Mouse (Mus musculus): ENCODE data around the gene Gm5089. TPM values are rescaled to one million over a fixed set of nuclear protein-coding genes. Genes with fewer than 3 reads are reported as not detected.

The Gm5089 gene
- total RNA-seq, 1 experiment from 2014 or later = not detected

- no peak for ATAC-seq (replicated peaks; ENCODE audit: insufficient number of reproducible peaks, low FRiP score, low TSS enrichment, poor library complexity, severe bottlenecking)
Measured at GRCm38 (mm10) chr14:122479461-122480109, 28.7 kb upstream of the Gm5089 start.

GRCm38 (mm10) chr14:122478574-122479011, 27.7 kb upstream of the Gm5089 start:
- no peak for ATAC-seq (replicated peaks; ENCODE audit: insufficient number of reproducible peaks, low FRiP score, low TSS enrichment, poor library complexity, severe bottlenecking)

- no peak for ATAC-seq (replicated peaks; ENCODE audit: insufficient number of reproducible peaks, low FRiP score, low TSS enrichment, poor library complexity, severe bottlenecking)
Measured at GRCm38 (mm10) chr14:122477971-122478573, 27.2 kb upstream of the Gm5089 start.

GRCm38 (mm10) chr14:122477261-122477671, 26.4 kb upstream of the Gm5089 start:
- ATAC-seq (replicated peaks; ENCODE audit: insufficient number of reproducible peaks, low FRiP score, low TSS enrichment, poor library complexity, severe bottlenecking) = no peak

GRCm38 (mm10) chr14:122476822-122477215, 25.9 kb upstream of the Gm5089 start:
- no peak for ATAC-seq (replicated peaks; ENCODE audit: insufficient number of reproducible peaks, low FRiP score, low TSS enrichment, poor library complexity, severe bottlenecking)

- ATAC-seq (replicated peaks; ENCODE audit: insufficient number of reproducible peaks, low FRiP score, low TSS enrichment, poor library complexity, severe bottlenecking) = no peak
Measured at GRCm38 (mm10) chr14:122476041-122476821, 25.3 kb upstream of the Gm5089 start.

GRCm38 (mm10) chr14:122475557-122476040, 24.7 kb upstream of the Gm5089 start:
- no peak for ATAC-seq (replicated peaks; ENCODE audit: insufficient number of reproducible peaks, low FRiP score, low TSS enrichment, poor library complexity, severe bottlenecking)

GRCm38 (mm10) chr14:122474891-122475556, 24.1 kb upstream of the Gm5089 start, which contains the start of gene Zic2:
Zic2 (plus strand) TSS chr14:122475435.
- ATAC-seq (replicated peaks; ENCODE audit: insufficient number of reproducible peaks, low FRiP score, low TSS enrichment, poor library complexity, severe bottlenecking) = no peak

- ATAC-seq (replicated peaks; ENCODE audit: insufficient number of reproducible peaks, low FRiP score, low TSS enrichment, poor library complexity, severe bottlenecking) = no peak
Measured at GRCm38 (mm10) chr14:122474041-122474890, 23.4 kb upstream of the Gm5089 start.

- ATAC-seq (replicated peaks; ENCODE audit: insufficient number of reproducible peaks, low FRiP score, low TSS enrichment, poor library complexity, severe bottlenecking) = no peak
Measured at GRCm38 (mm10) chr14:122473211-122473751, 22.4 kb upstream of the Gm5089 start.

GRCm38 (mm10) chr14:122472647-122473046, 21.7 kb upstream of the Gm5089 start:
- no peak for ATAC-seq (replicated peaks; ENCODE audit: insufficient number of reproducible peaks, low FRiP score, low TSS enrichment, poor library complexity, severe bottlenecking)

- ATAC-seq (replicated peaks; ENCODE audit: insufficient number of reproducible peaks, low FRiP score, low TSS enrichment, poor library complexity, severe bottlenecking) = no peak
Measured at GRCm38 (mm10) chr14:122472161-122472560, 21.2 kb upstream of the Gm5089 start.

GRCm38 (mm10) chr14:122471449-122472085, 20.7 kb upstream of the Gm5089 start:
- no peak for ATAC-seq (replicated peaks; ENCODE audit: insufficient number of reproducible peaks, low FRiP score, low TSS enrichment, poor library complexity, severe bottlenecking)

- ATAC-seq (replicated peaks; ENCODE audit: insufficient number of reproducible peaks, low FRiP score, low TSS enrichment, poor library complexity, severe bottlenecking) = no peak
Measured at GRCm38 (mm10) chr14:122468971-122469755, 18.2 kb upstream of the Gm5089 start.

- ATAC-seq (replicated peaks; ENCODE audit: insufficient number of reproducible peaks, low FRiP score, low TSS enrichment, poor library complexity, severe bottlenecking) = no peak
Measured at GRCm38 (mm10) chr14:122467926-122468841, 17.3 kb upstream of the Gm5089 start.

All from monocyte, adult 5-6 weeks (primary cell).